Mouse (Mus musculus): Measurements from ENCODE around the gene Erlec1. TPM values are rescaled to one million over a fixed set of nuclear protein-coding genes. Genes with fewer than 3 reads are reported as not detected.

The Erlec1 gene
- polyA plus RNA-seq, 1 experiment from 2014 or later = 10.5 TPM

Other genes with a start within 250 kb of the Erlec1 start
- gene Psme4, start 182.6 kb downstream of the Erlec1 start, polyA plus RNA-seq (2015; fragmentation: Nextera tagmentation; extraction: Ambion mirVana) = 12.0 and 16.0 TPM in 2 replicates
- gene Gpr75, start 69.0 kb downstream of the Erlec1 start, polyA plus RNA-seq (2015; fragmentation: Nextera tagmentation; extraction: Ambion mirVana) = 7.5 and 8.7 TPM in 2 replicates
- 30.3 and 30.5 TPM in 2 replicates for gene Asb3, start 68.9 kb downstream of the Erlec1 start, polyA plus RNA-seq (2015; fragmentation: Nextera tagmentation; extraction: Ambion mirVana)
- gene Chac2, start 32.0 kb upstream of the Erlec1 start, polyA plus RNA-seq (2015; fragmentation: Nextera tagmentation; extraction: Ambion mirVana) = 28.9 and 32.7 TPM in 2 replicates
- gene Gm17332, start 228.1 kb upstream of the Erlec1 start, polyA plus RNA-seq (2015; fragmentation: Nextera tagmentation; extraction: Ambion mirVana) = not detected in 2 replicates

Data from hindbrain, embryonic 15.5 days (tissue).